Mouse (Mus musculus) heart, postnatal 4 days (tissue): ENCODE data around the gene Tmem81. TPM values are rescaled to one million over a fixed set of nuclear protein-coding genes. Genes with fewer than 3 reads are reported as not detected.

ENCODE experiments used
- DNase-seq: peaks from one replicate; pipeline ENCODE4 v3.0.0; 2021
- total RNA-seq, 2 experiments: library from RNA; stranded (reverse); gene quantifications; 2 replicates each; pipeline ENCODE4 v1.2.3; 2021

The Tmem81 gene
- total RNA-seq, 2 experiments from 2014 or later = 1.9 to 2.0 TPM

DNA sequence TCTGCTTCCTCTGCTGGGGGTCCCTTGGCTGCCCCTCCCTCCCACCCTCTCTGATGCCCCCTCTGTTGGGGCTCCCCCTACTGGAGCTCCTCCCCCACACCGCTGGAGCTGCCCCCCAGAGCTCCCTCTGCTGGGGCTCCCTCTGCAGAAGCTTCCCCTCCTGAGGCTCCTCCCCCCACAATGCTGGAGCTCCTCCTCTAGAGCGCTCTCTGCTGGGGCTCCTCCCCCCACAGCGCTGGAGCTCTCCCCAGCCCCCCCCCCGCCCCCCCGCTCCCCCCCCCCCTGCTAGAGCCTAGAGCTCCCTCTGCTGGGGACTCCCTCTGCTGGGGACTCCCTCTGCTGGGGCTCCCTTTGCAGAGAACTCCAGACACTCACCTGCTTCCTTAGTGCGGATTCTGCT is 14.7 kb downstream of the Tmem81 start:
- peak; percentile 70 for DNase-seq

DNA sequence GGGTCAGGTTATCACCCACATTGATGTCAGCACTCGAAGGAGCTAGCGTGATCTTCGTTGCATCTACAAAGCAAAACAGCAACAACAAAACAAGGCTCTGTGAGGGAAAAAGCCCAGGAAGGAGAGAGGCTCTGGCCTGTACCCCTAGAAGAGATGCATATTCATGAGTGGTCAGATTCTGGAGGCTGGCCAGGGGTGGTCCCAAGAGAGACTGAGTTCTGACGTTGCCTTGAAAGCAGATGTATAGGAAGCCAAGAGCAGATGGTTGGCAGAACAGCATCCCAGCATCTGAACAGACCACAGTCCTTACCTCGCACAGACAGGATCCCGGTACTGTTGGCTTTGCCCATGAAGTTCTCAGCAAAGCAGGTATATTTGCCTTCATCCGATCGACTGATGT is 17.0 kb downstream of the Tmem81 start:
- DNase-seq = no peak

DNA sequence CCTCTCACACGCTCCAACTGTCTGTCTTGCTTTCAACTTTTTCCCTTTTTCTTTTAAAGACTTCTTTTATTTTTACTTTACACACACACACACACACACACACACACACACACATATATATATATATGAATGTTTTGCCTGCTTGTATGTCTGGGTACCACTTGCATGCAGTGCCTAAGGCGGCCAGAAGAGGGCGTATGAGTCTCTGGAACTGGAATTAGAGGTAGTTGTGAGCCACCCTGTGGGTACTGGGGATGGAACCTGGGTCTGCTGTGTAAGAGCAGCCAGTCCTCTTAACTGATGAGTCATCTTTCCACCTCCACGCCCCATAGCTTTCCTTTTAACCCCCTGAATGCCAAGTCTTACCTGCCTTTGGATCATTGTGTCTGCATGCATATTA is 17.9 kb downstream of the Tmem81 start:
- peak; percentile 39 for DNase-seq

DNA sequence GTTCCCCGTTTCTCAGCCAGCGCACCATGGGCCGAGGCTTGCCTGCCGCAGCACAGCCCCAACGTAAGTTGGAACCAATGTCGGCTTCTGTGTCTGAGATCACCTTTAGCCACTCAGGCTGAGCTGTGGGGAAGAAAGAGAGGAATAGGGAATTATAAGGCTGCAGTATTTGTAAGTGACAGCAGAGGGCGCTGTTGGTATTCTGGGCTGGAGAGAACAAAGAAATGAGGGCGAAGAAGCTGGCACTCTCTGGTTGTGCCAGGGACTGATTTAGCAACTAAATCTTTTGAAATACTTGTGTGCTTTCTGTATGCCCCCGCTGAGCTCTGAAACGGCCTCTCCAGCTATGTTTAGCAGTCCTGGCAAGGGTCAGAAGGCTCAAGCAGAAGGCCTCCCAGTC is 19.8 kb downstream of the Tmem81 start:
- DNase-seq = peak; percentile 81

DNA sequence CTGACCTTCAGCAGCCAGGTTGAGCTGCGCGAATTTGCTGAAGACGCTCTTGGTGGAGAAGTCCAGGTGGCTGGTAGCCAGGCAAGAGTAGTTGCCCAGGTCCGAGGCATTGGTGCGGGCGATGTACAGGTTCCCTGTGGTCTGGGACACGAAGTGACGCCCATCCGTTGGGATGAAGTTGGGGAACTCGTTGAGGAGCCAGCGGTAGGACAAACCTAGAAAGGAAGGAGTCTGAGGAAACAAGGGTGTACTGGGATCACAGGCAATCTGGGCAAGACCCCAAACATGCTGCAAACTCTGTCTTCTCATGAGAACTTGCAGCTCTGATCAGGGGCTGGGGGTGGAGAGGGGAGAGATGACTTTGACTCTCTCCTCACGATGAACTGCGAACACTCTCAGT is 22.0 kb downstream of the Tmem81 start:
- DNase-seq = no peak

DNA sequence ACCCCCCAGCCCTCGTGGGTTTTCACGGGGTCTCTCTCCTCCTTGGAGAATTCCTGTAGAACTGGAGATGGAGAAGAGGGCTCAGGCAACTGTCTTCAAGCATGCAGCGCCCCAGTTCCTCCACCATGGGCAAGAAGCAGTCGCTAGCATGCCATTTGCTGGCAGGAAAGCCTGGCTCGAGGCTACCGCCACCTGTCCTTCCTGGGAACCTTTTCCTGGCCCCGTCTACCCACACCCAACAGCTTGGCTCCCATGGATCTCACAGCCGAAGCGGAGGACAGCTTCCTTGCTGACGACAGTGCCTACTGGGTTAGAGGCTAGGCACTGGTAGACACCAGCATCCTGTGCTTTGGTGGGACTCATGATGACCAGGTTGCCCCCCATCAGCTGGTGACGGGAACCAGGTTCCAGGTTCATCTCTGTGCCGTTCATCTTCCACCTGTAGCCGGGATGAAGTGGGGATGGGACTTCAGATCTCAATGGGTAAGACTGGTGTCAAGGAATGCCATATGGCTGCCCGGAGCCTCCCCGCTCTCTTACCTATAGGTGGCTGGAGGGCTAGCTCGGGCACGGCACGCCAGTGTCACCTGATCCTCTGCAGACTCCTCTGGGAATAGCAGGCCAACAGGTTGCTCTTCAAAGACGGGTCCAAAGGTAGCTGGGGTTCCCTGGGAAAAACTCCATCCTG is 22.8 kb downstream of the Tmem81 start:
- DNase-seq = no peak

DNA sequence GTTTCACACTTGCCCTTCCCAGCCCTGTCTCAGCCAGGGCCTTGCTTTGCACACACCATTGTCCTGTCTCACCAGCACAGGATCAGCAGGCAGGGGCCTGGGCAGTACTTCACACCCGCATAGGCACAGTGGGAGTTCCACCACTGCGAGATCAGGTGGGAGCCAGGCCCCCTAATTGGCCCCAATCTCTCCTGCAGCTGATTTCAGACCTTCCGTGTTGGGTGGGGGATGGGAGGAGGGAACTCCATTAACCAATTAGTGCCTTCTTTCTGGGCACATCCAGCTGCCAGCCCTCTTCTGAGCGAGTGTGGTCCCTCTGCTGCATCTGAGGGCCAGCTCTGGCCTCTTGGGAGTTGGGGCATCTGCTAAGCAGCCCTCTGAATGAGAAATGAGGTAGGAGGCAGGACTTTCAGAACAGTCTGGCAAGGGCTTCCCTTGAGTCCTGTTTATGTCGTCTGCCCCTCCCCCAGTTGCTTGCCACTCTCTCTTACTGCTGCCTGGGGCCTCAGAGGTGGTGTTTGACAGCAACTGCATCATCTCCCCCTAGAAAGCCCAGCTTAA is 24.7 kb downstream of the Tmem81 start:
- no peak for DNase-seq

DNA sequence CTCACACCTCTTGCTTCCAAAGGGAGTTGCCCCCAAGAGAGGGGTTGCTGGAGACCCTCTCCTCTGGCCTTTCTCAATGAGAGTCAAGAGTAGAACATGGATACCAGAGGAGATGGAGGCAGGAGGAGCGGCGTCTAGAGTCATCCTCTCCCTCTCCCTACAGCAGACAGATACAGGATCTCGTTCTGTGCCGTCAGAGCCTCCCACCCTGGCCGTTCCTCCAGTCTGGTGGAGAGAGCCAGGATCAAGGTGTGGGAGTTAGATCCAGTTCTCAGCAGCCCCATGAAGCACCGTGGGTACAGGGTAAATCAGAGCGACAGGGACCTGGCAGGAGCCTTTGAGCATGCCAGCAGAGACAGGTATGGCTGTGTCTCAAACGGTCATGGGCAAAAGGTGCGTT is 26.5 kb downstream of the Tmem81 start:
- DNase-seq = no peak

DNA sequence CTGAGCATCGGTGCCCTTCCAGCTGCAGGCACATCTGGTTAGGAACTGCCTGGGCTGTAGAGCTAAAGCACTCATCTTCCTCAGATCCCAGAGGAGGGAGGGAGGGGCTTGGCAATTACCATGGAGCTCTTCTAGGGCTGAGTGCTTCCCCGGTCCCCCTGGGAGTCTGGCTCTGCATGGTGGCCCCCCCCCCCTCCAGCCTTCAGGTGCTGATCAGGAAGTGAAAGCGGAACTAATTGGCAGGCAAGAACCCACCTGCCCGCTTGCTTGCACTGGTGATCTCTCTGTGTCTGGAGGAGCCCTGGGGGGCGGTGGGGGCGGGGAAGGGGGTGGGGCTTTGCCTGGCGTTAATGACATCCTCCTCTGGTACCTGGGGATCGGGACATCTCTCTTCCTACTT is 27.8 kb downstream of the Tmem81 start:
- no peak for DNase-seq

DNA sequence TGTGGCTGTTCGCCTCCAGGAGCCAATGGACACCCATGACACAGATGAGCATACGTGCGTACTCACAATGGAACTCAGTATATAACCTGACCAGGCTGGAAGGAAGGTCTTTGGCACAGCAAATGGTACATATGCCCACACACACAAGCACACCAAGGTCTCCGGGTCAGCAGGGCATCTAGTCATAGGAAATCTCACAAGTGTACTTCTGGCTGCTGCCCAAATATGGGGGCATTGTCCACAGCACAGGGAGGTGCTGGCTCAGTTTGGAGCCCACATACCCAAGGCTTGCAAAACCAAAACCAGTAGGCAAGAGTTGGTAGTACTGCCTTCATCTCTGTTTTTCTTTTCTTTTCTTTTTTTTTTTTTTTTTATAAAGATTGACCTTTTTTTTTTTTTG is 29.5 kb downstream of the Tmem81 start:
- no peak for DNase-seq

DNA sequence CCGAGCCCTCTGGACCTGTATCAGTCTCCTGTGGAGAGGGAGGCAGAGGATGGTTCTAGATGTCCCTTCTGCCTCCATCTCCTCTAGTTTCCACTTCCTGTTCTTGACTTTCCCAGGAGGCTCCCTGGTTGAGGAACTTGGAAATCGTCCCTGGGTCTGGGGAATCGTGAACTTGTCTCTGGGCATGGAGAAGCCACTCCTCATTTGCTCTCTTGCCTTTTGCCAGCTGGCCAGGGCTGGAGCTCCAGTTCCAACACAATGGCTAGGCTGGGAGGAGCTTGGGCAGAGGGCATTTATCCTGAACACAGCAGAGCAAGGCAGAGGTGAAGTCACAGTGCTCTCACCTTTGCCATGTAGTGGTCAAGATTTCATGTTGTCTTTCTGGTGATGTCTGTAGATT is 30.4 kb downstream of the Tmem81 start:
- no peak for DNase-seq

DNA sequence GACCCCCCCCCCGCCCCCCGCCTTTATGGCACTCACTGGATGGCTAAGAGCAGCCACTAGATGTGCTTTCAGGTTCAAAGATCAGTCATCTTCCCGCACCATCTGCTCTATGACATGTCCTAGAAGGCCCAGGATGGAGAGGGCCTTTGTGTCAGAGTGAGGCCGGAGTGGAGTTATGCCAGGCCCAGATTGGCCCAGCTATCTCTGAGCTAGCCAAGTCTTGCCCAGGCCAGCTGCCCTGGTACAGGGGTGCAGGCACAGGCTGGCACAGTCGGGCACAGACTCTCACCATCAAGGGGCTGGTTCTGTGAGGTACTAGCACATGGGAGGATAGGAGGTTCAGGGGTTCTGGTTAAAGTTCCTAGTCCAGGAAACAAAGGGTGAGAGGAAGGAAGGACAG is 31.7 kb downstream of the Tmem81 start:
- no peak for DNase-seq

DNA sequence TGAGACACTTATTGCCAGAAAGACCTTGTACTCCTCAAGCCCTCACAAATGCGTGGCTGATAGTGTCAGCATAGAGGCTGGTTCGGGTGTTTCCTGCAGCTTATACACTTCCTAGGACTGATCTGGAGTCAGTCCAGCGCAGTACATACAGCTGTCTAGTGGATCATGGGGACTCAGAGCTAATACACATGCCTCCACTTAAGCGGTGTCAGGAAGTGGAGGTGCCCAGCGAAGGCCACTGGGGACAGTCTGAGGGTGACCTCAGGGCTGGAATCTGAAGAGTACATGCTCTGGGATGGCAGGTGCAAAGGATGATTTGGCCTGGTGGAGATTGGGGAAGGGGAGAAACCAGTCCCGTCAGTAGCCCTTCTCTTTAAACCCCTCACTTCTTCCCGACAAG is 34.7 kb downstream of the Tmem81 start:
- DNase-seq = no peak

DNA sequence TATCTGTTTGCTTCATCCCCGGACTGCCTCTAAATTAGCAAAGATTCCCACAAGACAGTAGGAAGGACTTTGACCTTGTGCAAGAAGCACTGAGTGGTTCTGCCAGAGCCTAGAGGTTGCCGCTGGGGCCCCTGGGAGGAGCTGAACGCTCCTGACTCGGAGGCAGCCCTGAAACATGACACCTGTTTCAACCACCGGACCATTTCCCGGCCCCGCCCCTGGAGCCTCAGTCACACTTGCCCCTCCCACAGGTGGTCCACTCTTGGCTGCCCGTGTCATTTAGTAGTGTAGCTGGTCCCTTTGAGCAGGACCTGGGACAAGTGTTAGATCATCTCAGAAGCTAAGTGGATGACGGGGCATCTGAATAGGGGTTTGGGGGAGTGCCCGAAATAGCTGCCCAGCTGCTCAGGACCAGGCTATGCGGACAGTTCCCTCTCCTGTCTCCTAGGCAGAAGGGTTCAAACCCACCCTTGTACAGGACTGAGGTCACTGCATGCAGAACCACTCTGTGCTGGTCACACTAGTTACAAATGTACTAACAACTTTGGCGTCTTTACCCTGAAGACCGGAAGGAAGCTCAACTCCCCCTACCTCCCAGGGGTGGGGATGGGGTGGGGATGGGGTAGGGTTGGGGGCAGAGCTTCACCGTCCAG is 35.3 kb downstream of the Tmem81 start:
- no peak for DNase-seq

DNA sequence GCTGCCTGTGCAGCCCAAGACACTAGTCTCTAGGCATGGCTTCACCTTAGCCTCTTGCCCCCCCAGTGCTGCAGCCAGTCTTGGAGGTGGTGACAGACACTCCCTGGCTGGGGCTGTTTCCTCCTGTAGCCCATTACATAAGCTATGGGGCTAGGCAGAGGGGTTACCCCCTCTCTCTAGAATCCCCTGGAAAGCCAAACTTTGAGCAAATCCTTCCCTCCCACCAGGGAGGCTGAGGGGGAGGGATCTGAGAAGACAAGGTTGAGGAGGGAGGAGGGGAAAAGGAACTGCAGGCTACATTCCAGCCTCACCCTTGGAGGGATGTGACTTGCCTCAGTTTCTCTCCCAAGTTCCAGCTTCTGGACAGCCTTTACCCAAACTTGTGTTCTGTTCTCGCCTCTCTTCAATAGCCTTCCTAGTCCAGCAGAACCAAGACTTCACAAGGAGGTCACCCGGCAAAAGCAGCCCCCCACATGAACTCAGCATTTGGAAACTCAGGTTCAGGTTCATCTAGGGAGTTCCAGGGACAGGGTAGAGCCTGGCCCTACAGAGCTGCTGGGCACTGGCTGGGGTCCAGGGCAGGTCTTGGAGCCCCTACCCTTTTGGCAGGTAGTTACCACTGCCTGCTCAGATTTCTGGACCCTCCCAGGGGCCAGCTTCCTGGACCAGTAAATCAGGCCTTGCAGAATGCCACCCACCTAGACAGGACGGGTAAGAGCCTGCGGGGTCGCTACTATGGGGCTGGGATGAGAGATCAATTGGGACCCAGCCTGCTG is 36.0 kb downstream of the Tmem81 start:
- DNase-seq = no peak

DNA sequence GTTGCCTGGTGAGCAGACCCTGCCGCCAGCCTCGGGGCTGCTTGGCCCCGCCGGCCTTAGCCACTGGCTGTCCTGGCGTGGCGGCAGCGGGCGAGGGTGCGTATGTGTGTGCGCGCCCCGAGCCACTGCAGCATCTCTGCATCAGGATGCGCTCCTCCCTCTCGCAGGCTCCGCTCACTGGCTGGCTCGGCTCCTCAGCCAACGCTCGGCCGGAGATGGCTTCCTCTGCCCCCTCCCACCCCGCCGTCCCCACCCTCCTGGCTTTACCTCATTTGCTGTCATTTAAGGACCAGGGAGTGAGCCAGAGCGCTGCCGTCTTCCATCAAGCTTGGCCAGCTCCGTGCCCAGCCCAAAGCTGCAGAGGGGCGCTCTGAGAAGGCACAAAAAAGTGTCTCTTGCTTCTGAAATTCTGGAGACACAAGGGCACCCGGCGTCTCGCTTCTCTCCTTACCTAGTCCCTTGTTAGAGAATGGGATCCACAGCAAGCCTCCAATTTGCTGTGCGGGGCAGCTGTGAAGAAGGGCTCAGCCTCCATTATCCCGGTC is 36.8 kb downstream of the Tmem81 start, which contains the start of gene Cntn2:
Gene Cntn2 (minus strand): TSS at position 495 of the 545 bp plus-strand sequence.
- no peak for DNase-seq

DNA sequence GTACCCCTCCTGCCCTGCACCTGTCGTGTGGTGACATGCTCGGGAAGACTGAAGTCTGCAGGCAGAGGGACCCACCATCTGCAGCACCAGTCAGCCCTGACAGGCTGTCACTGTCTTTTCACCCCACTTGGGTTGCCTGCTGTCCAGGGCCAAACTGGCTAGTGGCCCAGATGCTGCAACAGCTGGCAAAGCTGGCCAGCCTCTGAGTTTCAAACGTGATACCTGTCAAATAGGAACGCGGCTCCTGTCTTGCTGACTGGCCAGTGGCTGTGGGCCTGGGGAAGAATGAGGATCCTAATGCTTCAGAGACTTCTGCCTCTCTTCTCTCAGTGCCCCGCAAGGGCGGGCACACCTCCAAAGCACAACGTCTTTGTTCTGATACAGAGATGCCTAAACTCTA is 37.8 kb downstream of the Tmem81 start:
- DNase-seq = no peak

DNA sequence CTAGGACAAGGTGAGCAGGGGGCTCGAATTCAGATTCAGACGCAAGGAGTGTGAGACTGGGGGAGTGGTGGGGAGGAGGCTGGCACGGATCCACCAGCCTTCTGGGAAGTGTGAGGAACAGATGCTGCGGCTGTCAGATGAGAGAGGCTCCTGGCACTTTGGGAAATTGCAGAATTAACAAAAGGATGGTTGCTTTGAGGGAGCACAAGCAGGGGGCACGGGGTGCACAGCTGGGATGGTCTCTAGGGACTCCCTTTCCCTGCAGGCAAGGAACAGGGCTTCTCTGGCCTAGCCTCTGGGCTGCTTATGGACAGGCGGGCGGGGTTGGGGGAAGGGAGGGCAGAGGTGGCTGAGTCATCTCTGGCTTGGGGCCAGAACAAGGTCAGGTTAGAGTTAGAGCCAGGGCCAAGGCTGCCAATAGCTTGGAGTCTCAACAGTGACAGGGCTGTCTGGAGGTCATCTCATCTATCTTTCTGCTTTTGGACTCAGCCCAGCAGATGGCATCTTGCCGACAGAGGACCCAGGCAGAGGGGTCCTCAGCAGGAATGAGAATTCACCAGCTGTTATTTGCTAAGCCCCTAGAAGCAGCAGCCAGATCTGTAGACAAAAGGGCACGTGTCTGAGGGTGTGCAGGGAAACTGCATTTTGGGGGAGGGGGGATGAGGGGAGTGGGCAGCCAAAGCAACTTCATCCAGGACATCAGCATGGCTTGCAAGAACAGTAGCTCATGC is 52.0 kb downstream of the Tmem81 start:
- peak; percentile 79 for DNase-seq
